Mouse (Mus musculus): ENCODE measurements around the gene Wdr73. TPM values are rescaled to one million over a fixed set of nuclear protein-coding genes. Genes with fewer than 3 reads are reported as not detected.
A peak's percentile ranks its signal among the peaks of the same experiment; 100 is the strongest.

Wdr73 gene
- polyA plus RNA-seq, 1 experiment: 29.6 TPM

GRCm38 (mm10) chr7:80863520-80863919, 37.5 kb downstream of the Wdr73 start:
- no peak for TF ChIP-seq POLR2A (IDR thresholded peaks at IDR 0.05; ENCODE audit: extremely low read depth, insufficient read depth, low read length)
- TF ChIP-seq CTCF (IDR thresholded peaks at IDR 0.05; ENCODE audit: extremely low read depth, insufficient read depth, low read length): no peak
- Histone ChIP-seq H3K27ac (ENCODE audit: insufficient read depth, low read length) (peak overlapping the region; percentile 8; the same call in 1 of the 2 replicates), H3K4me1 (ENCODE audit: control insufficient read depth, insufficient read depth, low read length) (peaks cover 12% of the 10 kb centered on the region), H3K4me3 (ENCODE audit: insufficient read depth, low read length) (peak overlapping the region; percentile 28)

- TF ChIP-seq CTCF (IDR thresholded peaks at IDR 0.05; ENCODE audit: extremely low read depth, insufficient read depth, low read length): no peak
- TF ChIP-seq POLR2A (IDR thresholded peaks at IDR 0.05; ENCODE audit: extremely low read depth, insufficient read depth, low read length): no peak
- no peak overlapping the region for H3K4me3 ChIP-seq (ENCODE audit: insufficient read depth, low read length)
- peaks cover 12% of the 10 kb centered on the region for H3K4me1 ChIP-seq (ENCODE audit: control insufficient read depth, insufficient read depth, low read length)
- no peak overlapping the region for H3K27ac ChIP-seq (ENCODE audit: insufficient read depth, low read length)
Observed at GRCm38 (mm10) chr7:80862475-80862874, 38.6 kb downstream of the Wdr73 start.

GRCm38 (mm10) chr7:80860729-80861274, 40.3 kb downstream of the Wdr73 start, which contains the start of gene Zscan2:
Gene Zscan2, plus strand, starts transcription at chr7:80860920.
- Histone ChIP-seq H3K4me1 (ENCODE audit: control insufficient read depth, insufficient read depth, low read length) (peaks cover 12% of the 10 kb centered on the region), H3K4me3 (ENCODE audit: insufficient read depth, low read length) (peak within 1 kb of the TSS; percentile 75), H3K27ac (ENCODE audit: insufficient read depth, low read length) (0 out of 2 replicates have a peak within 1 kb of the TSS, but pooled peaks have one; percentile 24)
- TF ChIP-seq POLR2A (IDR thresholded peaks at IDR 0.05; ENCODE audit: extremely low read depth, insufficient read depth, low read length) (peak; percentile 44; the same call in 1 of the 2 replicates), CTCF (IDR thresholded peaks at IDR 0.05; ENCODE audit: extremely low read depth, insufficient read depth, low read length) (no peak)

GRCm38 (mm10) chr7:80860227-80860626, 40.8 kb downstream of the Wdr73 start:
- Histone ChIP-seq H3K4me1 (ENCODE audit: control insufficient read depth, insufficient read depth, low read length) (peaks cover 11% of the 10 kb centered on the region), H3K4me3 (ENCODE audit: insufficient read depth, low read length) (peak overlapping the region; percentile 75), H3K27ac (ENCODE audit: insufficient read depth, low read length) (no peak overlapping the region)
- TF ChIP-seq POLR2A (IDR thresholded peaks at IDR 0.05; ENCODE audit: extremely low read depth, insufficient read depth, low read length): no peak
- TF ChIP-seq CTCF (IDR thresholded peaks at IDR 0.05; ENCODE audit: extremely low read depth, insufficient read depth, low read length): no peak

GRCm38 (mm10) chr7:80857181-80857580, 43.9 kb downstream of the Wdr73 start:
- TF ChIP-seq CTCF (IDR thresholded peaks at IDR 0.05; ENCODE audit: extremely low read depth, insufficient read depth, low read length) (peak; percentile 94), POLR2A (IDR thresholded peaks at IDR 0.05; ENCODE audit: extremely low read depth, insufficient read depth, low read length) (no peak)
- no peak overlapping the region for H3K4me3 ChIP-seq (ENCODE audit: insufficient read depth, low read length)
- no peaks in the 10 kb centered on the region for H3K4me1 ChIP-seq (ENCODE audit: control insufficient read depth, insufficient read depth, low read length)
- H3K27ac ChIP-seq (ENCODE audit: insufficient read depth, low read length): no peak overlapping the region

- Histone ChIP-seq H3K4me3 (ENCODE audit: insufficient read depth, low read length) (no peak overlapping the region), H3K27ac (ENCODE audit: insufficient read depth, low read length) (no peak overlapping the region), H3K4me1 (ENCODE audit: control insufficient read depth, insufficient read depth, low read length) (no peaks in the 10 kb centered on the region)
- TF ChIP-seq POLR2A (IDR thresholded peaks at IDR 0.05; ENCODE audit: extremely low read depth, insufficient read depth, low read length) (no peak), CTCF (IDR thresholded peaks at IDR 0.05; ENCODE audit: extremely low read depth, insufficient read depth, low read length) (no peak)
Observed at GRCm38 (mm10) chr7:80855316-80855715, 45.8 kb downstream of the Wdr73 start.

GRCm38 (mm10) chr7:80853218-80853617, 47.9 kb downstream of the Wdr73 start:
- Histone ChIP-seq H3K4me3 (ENCODE audit: insufficient read depth, low read length) (no peak overlapping the region), H3K27ac (ENCODE audit: insufficient read depth, low read length) (no peak overlapping the region), H3K4me1 (ENCODE audit: control insufficient read depth, insufficient read depth, low read length) (no peaks in the 10 kb centered on the region)
- TF ChIP-seq POLR2A (IDR thresholded peaks at IDR 0.05; ENCODE audit: extremely low read depth, insufficient read depth, low read length) (no peak), CTCF (IDR thresholded peaks at IDR 0.05; ENCODE audit: extremely low read depth, insufficient read depth, low read length) (no peak)

- no peak for TF ChIP-seq CTCF (IDR thresholded peaks at IDR 0.05; ENCODE audit: extremely low read depth, insufficient read depth, low read length)
- Histone ChIP-seq H3K27ac (ENCODE audit: insufficient read depth, low read length) (no peak overlapping the region), H3K4me3 (ENCODE audit: insufficient read depth, low read length) (no peak overlapping the region), H3K4me1 (ENCODE audit: control insufficient read depth, insufficient read depth, low read length) (no peaks in the 10 kb centered on the region)
Observed at GRCm38 (mm10) chr7:80850520-80850919, 50.5 kb downstream of the Wdr73 start.

- Histone ChIP-seq H3K4me3 (ENCODE audit: insufficient read depth, low read length) (no peak overlapping the region), H3K27ac (ENCODE audit: insufficient read depth, low read length) (no peak overlapping the region), H3K4me1 (ENCODE audit: control insufficient read depth, insufficient read depth, low read length) (no peaks in the 10 kb centered on the region)
- TF ChIP-seq CTCF (IDR thresholded peaks at IDR 0.05; ENCODE audit: extremely low read depth, insufficient read depth, low read length) (peak; percentile 94), POLR2A (IDR thresholded peaks at IDR 0.05; ENCODE audit: extremely low read depth, insufficient read depth, low read length) (no peak)
Observed at GRCm38 (mm10) chr7:80849710-80850109, 51.4 kb downstream of the Wdr73 start.

GRCm38 (mm10) chr7:80849267-80849666, 51.8 kb downstream of the Wdr73 start:
- no peak for TF ChIP-seq POLR2A (IDR thresholded peaks at IDR 0.05; ENCODE audit: extremely low read depth, insufficient read depth, low read length)
- Histone ChIP-seq H3K27ac (ENCODE audit: insufficient read depth, low read length) (no peak overlapping the region), H3K4me3 (ENCODE audit: insufficient read depth, low read length) (no peak overlapping the region), H3K4me1 (ENCODE audit: control insufficient read depth, insufficient read depth, low read length) (no peaks in the 10 kb centered on the region)

Data from cortical plate, adult 2 months (tissue).